ENCODE assay signal across 14 mouse cellular contexts in genomic region chr8:118938025-118938424, GRCm38 (mm10).
DNase-seq lines count a peak whose midpoint lies in the region; ATAC-seq lines count a peak whose summit lies in the region.
"Had no signal": no experiment of that assay in that cellular context is flagged by ENCODE, and none has a peak within 500 bp of the region (broad histone marks: within the 10 kb centered on the region; RNA-seq: fewer than 3 reads in every experiment).

No protein-coding gene starts in this region.

- 9% methylated on average over 8 of the region's 8 CpGs for WGBS in forebrain, embryonic 12.5 days
- 5% methylated on average over 8 of the region's 8 CpGs for WGBS in forebrain, embryonic 15.5 days
- WGBS in neural tube, embryonic 11.5 days = 27% methylated on average over 8 of the region's 8 CpGs

- H3K9ac ChIP-seq in forebrain, embryonic 12.5 days = no peak overlapping the region
- no peak overlapping the region for H3K9ac ChIP-seq in forebrain, embryonic 15.5 days (replicated peaks)
- no peak overlapping the region for H3K9ac ChIP-seq in neural tube, embryonic 11.5 days (ENCODE audit: low read length)
- H3K9ac ChIP-seq: liver, embryonic 12.5 days had no signal

- peaks cover 7% of the 10 kb centered on the region for H3K4me1 ChIP-seq in forebrain, embryonic 12.5 days
- peaks cover 8% of the 10 kb centered on the region for H3K4me1 ChIP-seq in forebrain, embryonic 15.5 days
- no peaks in the 10 kb centered on the region for H3K4me1 ChIP-seq in neural tube, embryonic 11.5 days (ENCODE audit: control insufficient read depth, insufficient read depth, low read length)
- H3K4me1 ChIP-seq: liver, embryonic 12.5 days had no signal

- 0 out of 2 replicates have a peak, but pooled peaks have one; percentile 23 for ATAC-seq in forebrain, embryonic 12.5 days (ENCODE audit: low FRiP score)
- ATAC-seq in forebrain, embryonic 15.5 days (replicated peaks) = no peak
- ATAC-seq in neural tube, embryonic 11.5 days (ENCODE audit: insufficient read depth, low FRiP score, low TSS enrichment) = peak; percentile 72; the same call in 1 of the 2 replicates
- ATAC-seq: intestine, embryonic 16.5 days; liver, embryonic 12.5 days had no signal

- H3K27me3 ChIP-seq in forebrain, embryonic 12.5 days = no peaks in the 10 kb centered on the region
- no peaks in the 10 kb centered on the region for H3K27me3 ChIP-seq in forebrain, embryonic 15.5 days
- no peaks in the 10 kb centered on the region for H3K27me3 ChIP-seq in neural tube, embryonic 11.5 days (ENCODE audit: control insufficient read depth, insufficient read depth, low read length)
- H3K27me3 ChIP-seq: liver, embryonic 12.5 days had no signal

- H3K4me2 ChIP-seq in forebrain, embryonic 12.5 days = peak overlapping the region; percentile 13; the same call in 1 of the 2 replicates
- no peak overlapping the region for H3K4me2 ChIP-seq in forebrain, embryonic 15.5 days (replicated peaks)
- no peak overlapping the region for H3K4me2 ChIP-seq in neural tube, embryonic 11.5 days (ENCODE audit: low read depth)
- H3K4me2 ChIP-seq: liver, embryonic 12.5 days had no signal

- H3K36me3 ChIP-seq in forebrain, embryonic 12.5 days (replicated peaks) = no peaks in the 10 kb centered on the region
- H3K36me3 ChIP-seq in forebrain, embryonic 15.5 days = no peaks in the 10 kb centered on the region
- no peaks in the 10 kb centered on the region for H3K36me3 ChIP-seq in neural tube, embryonic 11.5 days (ENCODE audit: control insufficient read depth, insufficient read depth, low read length)
- H3K36me3 ChIP-seq: liver, embryonic 12.5 days had no signal

- no peak overlapping the region for H3K27ac ChIP-seq in forebrain, embryonic 12.5 days
- no peak overlapping the region for H3K27ac ChIP-seq in forebrain, embryonic 15.5 days (replicated peaks)
- no peak overlapping the region for H3K27ac ChIP-seq in neural tube, embryonic 11.5 days (ENCODE audit: low read depth, low read length)
- H3K27ac ChIP-seq: liver, embryonic 12.5 days had no signal

- H3K9me3 ChIP-seq in forebrain, embryonic 12.5 days = no peaks in the 10 kb centered on the region
- no peaks in the 10 kb centered on the region for H3K9me3 ChIP-seq in forebrain, embryonic 15.5 days
- H3K9me3 ChIP-seq in neural tube, embryonic 11.5 days (ENCODE audit: control insufficient read depth, low read length) = no peaks in the 10 kb centered on the region

- no peak overlapping the region for H3K4me3 ChIP-seq in forebrain, embryonic 12.5 days (replicated peaks)
- H3K4me3 ChIP-seq in forebrain, embryonic 15.5 days = no peak overlapping the region
- H3K4me3 ChIP-seq in neural tube, embryonic 11.5 days (ENCODE audit: low read depth, low read length) = no peak overlapping the region
- H3K4me3 ChIP-seq: liver, embryonic 12.5 days had no signal

- peak; percentile 15 for DNase-seq in neural tube, embryonic 11.5 days (ENCODE audit: low spot score)
- no peak for DNase-seq in neural tube, embryonic 10.5 days (ENCODE audit: extremely low spot score, low spot score)
- peak; percentile 27 for DNase-seq in mesoderm, embryonic 11.5 days (ENCODE audit: low read depth, low spot score)
- no peak for DNase-seq in natural killer cell, adult 2 months (ENCODE audit: low spot score in 2 of 2)
- no peak for DNase-seq in thymus, postnatal 10 days (ENCODE audit: low spot score in 2 of 2)
- no peak for DNase-seq in frontal cortex, postnatal 14 days (ENCODE audit: low spot score in 2 of 2)
- DNase-seq: cerebellum, adult 11 months; kidney, postnatal 10 days; layer of hippocampus, adult 9-11 months; right cerebral cortex, postnatal 4 days had no signal

Comparison
In these comparisons a context has a peak if more than half of its experiments do, and no peak if none do; other contexts are left out.
1. DNase-seq: peak in neural tube, embryonic 11.5 days (single experiment) and mesoderm, embryonic 11.5 days (single experiment); none in neural tube, embryonic 10.5 days (single experiment), natural killer cell, adult 2 months (0 of 2), thymus, postnatal 10 days (0 of 2) and frontal cortex, postnatal 14 days (0 of 2).